Mouse (Mus musculus): ENCODE results near the gene Eif4g1.

Eif4g1 gene

DNA sequence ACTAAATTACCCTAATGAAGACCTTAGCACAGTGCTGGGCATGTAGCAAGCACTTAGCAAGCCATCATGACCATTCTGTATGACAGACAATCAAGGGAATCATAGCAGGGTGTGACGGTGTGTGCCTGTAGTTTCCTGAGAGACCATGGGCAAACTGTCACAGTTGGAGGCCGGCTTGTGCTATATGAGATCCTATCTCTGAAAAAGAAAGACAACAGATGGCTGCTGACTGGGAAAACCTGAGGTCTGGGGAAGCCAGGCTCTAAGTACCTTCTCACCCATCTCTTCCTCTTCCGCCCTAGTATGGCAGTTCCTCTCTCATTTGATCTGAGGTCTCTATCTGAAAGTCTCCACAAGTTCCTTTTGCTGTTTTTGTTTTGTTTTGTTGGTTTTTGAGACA lies 37.7 kb downstream of the Eif4g1 start:
- peak; percentile 70 for DNase-seq (ENCODE audit: low read depth, low spot score)

DNA sequence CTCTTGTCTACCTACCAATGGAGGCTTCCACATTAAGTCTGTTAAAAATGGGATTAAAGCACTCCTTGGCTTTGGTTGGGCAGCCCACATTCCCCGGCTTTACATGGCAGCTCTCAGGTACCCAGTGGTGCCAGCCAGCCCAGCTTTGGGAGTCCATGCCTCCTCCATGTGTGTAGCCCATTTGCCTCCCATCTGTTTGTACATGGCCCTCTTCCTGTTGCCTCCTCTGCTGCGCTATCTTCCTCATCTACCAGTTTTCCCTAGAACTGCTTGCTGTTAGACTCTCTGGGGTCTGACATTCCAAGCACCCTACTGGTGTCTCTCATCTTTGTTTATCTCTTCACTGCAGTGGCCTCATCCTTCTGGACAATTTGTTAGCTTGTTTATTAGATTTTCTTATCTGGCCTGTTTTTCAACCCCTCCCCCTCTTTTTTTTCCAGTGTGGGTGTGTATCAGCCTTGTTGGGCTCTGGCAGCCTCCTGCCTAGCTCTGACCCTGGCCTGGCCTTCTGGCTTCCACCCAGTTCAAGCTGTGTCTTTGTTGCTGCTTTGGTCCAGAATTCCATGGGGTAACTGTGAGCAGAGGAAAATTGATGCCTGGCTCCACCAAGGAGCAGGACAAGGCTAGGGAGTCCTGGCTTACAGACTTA lies 38.4 kb downstream of the Eif4g1 start:
- no peak for DNase-seq (ENCODE audit: low read depth, low spot score)

DNA sequence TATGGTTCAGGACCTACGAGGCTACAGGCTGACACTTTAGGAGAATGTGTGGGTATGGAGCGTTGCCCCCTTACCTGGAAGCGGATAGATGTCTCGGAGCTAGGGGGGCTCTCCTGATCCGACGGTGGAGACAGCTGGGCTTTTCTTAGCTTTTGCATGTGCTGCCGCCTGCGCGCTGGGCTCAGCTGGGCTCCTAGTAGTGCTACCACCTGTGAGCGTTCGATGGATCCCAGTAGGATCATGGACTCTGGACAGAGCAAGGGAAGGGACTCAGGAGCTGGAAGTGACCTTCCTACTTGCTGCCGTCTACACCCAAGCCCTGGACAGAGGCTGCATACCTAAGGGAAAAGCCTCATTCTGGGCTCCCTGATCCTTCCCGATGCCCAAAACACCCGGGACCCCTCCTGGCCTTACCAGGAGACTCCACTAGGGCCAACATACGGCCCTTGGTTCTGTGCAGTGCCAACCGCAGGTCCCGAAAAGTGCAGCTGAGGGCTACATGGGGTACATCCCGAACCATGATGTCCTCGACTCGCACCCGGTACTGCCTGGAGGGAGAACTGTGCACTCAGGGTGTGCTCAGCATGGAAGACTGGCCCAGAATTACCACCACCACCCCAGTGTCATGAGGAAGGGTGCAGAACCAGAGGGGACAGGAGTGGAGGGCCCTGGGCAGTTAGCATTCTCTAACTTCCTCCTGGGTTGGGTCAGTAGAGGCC lies 40.3 kb downstream of the Eif4g1 start:
- no peak for DNase-seq (ENCODE audit: low read depth, low spot score)

DNA sequence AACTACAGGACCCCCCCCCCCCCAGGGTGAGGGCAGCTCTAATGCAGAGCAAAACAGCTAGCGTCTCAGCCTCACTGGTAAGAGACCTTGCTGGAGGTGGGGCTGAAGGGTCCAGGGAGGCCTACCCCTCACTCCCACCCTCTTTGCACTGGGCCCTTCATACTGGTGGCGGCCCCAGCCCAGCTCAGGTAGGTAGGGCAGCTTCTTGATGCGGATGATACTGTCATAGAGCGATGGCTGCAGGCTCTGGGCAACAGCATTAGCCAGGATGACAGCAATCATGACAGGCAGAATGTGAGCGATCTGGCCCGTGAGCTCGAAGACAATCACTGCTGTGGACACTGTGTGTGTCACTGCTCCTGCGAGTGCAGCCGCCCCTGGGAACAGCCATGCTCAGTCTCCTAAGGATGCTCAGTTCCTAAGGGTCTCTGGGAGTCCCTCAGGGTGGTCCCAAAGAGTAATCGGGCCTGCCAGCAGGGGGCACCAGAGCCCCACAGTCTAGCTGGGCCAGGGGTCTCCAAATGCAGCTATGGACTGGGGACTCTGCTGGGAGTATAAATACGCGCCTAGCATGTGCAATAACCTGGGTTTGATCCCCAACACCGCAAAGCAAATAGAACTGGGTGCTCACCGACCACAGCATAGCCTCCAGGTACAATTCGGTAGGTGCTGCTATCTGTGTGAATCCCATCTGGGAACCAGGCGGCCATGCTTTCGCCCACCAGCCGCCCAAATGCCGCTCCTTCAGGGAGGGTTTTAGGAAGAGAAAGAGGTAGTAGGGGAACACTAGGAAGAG lies 41.0 kb downstream of the Eif4g1 start:
- no peak for DNase-seq (ENCODE audit: low read depth, low spot score)

DNA sequence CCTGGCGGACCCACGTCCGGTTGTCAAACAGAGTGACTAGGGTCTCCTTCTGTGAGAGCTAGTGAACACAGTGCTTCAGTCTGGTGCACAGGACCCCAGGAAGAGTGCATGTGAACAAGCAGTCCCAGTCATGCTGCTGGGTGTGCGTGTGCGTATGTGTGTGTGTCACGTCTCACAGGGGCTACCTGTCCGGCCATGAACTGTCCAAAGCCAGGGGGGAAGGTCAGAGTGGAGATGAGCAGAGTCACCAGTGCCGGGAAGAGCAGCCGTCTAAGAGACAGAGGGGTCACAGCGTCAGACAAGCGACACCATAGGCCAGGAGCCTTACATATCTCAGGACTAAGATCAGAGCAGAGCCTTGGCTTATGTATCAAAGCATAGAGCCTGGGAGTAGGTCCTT lies 42.3 kb downstream of the Eif4g1 start:
- DNase-seq (ENCODE audit: low read depth, low spot score): no peak

DNA sequence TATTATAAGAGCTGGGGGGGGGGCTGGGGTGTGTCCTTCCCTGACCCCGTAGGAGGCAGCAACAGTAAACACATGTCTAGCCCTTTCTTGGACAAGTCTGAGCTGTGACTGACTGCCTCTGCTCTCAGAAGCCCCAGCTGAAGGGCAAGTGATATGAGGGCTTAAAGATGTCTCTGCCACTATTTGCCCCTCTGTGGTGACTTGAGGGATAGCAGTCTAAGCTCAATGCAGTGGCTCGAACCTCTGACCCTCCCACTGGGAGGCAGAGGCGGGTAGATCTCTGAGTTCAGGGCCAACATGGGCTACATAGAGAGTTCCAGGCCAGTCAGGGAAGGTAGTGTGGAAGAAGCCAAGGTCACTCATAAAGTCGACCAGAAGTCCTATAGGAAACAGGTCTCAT lies 42.7 kb downstream of the Eif4g1 start:
- no peak for DNase-seq (ENCODE audit: low read depth, low spot score)

DNA sequence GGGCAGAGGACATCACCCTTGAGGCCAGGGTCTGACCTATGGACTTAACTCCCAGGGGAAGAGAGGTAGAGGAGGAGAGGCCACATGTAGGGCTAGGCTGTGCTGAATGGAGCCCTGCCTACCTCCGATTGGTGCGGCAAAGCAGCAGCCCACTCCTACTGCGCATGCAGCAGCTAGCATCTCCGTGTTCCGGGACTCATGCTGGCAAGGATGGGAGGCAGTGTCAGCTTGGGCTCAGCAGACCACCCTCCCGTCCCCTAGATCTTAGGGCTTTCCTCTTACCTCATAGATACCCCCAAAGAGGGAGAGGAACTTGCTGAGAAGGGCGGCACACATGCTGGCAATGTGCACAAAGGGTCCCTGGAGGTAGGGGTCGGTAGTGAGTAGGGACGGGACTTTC lies 44.1 kb downstream of the Eif4g1 start:
- no peak for DNase-seq (ENCODE audit: low read depth, low spot score)

DNA sequence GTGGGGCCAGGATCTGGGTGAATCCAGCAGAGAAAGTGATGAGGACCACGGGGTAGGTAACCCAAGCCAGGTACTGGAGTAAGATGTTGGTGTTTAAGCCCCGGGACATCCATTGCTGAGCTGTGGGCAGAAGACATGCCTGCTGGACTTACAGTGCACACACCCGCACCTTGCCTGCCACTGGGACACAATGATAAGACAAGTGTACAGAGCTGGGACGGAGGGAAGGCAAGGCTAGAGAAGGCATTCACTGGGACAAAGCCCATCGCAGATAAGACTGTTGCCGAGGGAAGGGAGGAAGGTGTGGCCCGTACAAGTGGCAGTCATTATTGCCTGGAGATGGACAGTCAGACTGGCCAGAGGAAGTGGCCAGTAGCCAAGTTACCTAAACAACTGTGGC lies 44.8 kb downstream of the Eif4g1 start:
- no peak for DNase-seq (ENCODE audit: low read depth, low spot score)

DNA sequence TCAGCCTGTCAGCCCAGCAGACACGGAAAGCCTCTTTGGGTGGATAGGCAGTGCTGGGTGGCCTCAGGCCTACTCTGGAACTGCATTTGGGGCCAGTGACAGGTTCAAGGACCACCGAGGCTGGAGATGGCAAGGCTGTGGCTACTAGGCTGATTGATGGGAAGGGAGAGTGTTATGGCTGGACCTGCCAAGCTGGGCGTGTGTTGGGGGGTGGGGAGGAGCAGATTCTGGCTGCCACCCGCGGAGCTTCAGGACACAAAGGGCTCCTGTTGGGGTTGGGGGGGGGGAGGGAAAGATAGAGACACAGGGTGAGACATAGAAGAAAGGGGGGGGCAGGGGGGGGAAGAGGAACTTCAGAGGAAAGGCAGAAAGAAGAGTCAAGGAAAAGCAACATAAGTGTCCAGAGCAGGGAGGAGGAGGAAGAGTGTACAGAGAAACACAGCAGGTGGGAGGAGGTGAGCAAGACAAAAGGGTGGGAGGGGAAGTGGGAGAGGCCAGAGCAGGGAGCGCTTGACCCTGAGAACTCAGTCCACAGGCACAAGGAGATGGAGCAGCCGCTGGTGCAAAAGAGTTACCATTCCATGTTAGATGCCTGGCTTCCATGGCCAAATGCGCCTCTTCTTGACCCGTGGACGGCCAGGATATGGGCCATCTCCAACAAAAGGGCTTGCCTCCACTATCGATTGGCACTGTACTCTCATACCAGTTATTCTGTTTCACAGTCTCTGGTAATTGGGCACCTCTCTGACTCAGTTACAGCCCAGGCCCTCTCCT lies 46.4 kb downstream of the Eif4g1 start:
- DNase-seq (ENCODE audit: low read depth, low spot score): no peak

DNA sequence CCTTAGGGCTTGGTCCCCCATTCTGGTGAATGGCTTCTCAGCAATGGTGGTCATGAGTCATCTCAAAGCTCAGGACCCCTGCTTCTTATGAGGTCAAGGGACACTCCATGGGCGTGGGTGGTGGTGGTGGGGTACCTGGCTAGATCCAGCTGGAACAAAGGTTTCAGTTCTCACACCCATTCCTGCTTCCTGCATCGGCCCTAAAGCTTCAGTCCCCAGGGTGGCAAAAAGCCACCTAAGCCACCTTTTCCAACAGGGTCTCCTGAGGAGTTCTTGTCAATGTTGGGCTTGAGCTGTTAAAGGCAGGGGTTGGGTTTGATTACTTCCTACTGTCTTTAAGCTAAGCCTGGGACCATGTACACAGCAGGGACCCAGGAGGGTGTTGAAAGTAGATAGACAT lies 47.0 kb downstream of the Eif4g1 start:
- no peak for DNase-seq (ENCODE audit: low read depth, low spot score)

DNA sequence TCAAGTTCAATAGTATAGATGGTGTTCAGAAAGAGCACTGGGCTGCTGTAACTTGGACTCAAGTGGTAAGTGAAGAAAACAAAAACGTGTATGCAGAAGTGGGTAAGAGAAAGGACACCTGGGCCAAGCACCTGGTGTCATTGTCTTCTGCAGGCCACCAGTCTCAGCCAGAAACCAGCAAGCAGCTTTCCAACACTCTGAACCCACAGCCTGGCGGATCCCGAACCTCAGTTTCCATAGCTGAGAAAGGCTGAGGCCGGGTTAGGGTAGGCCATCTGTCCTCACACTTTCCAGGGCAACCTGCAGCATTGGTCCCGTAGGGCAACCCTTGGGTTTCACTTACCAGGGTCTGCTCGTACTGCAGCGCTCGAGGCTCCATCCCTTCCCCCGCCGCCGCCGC lies 47.5 kb downstream of the Eif4g1 start:
- no peak for DNase-seq (ENCODE audit: low read depth, low spot score)

DNA sequence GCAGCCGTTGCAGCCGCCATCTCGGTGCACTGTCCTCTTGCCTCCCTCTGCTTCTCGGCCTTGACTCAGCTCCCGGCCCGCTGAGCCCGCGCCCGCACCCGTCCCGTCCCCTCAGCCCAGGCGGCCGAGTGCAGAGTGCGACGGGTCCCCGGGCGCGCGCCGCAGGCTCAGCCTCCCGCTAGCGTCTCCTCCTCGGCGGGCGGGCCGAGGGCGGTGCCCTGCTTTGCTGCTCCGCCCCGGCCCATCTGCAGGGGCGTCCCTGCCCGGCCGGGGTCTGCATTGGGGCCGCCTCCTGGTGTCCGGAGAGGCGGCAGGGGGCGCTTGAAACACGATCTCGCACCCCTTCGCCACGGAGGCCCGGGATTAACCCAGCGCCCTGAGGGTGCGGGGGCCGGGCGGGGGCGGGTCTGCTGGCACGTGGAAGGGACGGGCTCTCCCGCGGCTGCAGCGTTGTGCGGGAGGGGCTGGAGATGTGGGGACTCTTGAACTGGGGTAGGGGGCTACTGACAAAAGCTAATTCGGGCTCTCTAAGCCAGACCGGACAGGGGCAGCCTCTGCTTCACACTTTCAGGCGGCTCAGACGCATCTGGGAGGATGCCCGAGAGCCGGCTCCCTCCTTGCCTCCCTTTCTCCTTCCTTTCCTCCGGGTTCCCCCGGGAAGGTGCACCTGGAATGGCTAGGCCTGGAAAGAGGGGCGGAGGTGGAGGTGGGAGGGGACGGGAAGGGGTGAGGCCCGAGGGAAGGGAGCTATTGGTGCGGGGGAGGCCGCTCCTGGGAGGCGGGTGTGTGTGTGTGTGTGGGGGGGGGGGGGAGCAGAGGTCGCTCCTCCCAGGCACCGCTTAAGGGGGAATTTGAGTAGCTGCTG lies 48.1 kb downstream of the Eif4g1 start:
- DNase-seq (ENCODE audit: low read depth, low spot score): peak; percentile 86

DNA sequence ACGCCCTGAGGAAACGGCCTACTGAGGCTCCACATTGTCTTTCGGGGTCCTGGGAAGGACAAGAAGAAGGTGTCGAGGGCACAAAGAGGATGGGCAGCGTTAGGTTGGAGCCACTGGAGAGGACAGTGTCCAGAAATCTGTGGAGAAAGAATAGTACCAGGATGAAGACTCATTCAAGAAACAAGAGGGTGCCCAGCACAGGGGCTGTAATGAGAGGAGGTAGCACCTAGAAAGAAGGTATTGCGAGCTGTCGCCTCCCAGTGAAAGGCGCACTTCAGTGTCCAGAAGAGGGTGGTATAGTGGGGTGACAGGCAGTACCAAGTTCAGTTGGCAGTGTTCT lies 48.7 kb downstream of the Eif4g1 start:
- no peak for DNase-seq (ENCODE audit: low read depth, low spot score)

DNA sequence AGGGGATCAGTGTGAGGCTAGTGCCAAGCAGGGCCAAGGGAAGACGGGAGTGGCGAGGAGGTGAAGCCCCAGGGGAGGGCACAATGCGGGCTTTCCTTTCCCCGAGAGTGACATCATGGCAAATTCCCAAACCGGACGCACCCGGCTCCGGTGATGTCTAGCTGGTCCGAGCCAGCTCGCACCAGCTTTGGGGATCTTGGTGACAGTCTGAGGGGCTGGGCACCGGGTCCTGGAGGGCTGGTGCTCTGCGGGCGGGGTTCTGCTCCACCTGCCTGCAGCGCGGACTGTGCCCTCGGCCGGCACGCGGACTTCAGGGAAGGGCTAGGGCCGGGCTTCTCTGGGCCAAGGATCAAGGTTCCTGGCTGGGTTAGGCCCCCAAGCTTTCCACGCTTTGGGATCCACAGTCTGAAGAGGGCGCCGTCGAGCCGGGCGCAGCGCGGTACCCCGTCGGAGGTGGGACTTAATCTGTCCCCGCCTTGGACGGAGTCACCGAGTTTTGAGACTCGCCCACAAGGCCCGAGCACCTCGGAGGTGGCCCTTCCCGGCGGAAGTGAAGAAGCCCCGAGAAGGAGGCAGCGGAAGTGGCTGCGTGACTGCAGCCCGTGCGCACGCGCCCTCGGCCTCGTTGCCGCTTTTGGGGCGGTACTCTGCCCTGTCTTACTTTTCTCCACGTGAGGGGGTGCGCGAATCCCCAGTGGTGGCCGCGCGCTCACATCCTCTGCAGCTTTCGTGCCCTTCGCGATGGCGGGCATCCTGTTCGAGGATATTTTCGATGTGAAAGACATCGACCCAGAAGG lies 49.3 kb downstream of the Eif4g1 start, which contains the start of the genes Polr2h and Clcn2:
TSS of gene Polr2h (plus strand) at position 485 of the 797 bp plus-strand sequence.
TSS of gene Clcn2 (minus strand) at position 566 of the 797 bp plus-strand sequence.
- DNase-seq (ENCODE audit: low read depth, low spot score): peak; percentile 99

DNA sequence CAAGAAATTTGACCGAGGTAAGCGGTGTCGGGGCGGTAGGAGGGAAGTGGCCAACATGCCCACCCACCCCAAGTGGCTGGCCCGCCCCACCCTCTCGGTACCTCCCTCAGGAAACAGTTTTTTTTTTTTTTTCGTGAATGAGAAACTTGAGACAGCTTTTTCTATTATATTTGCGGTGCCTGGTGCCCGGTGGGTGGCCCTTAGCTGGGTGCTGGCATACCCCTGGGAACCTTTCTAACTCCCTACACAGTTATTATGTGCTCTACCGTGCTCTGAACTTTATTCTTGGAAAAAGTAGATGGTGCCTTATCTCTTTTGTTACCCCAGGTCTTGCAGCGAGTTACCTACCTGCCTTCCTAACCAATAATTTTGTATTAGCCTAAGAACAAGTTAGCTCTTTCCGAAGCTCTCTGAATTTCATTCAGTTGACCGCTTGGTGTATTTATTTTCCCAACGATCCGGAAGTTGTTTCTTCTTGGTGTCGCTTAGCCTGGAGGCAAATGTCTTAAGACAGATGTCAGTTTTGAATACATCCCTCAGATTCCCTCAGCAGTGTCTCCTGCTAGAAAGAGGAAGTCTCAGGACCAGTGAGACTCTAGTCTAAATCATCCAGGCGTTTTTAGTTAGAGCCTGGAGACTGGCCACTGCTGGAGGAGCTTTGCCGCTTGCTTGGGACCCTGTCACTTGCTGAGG lies 50.0 kb downstream of the Eif4g1 start:
- no peak for DNase-seq (ENCODE audit: low read depth, low spot score)

DNA sequence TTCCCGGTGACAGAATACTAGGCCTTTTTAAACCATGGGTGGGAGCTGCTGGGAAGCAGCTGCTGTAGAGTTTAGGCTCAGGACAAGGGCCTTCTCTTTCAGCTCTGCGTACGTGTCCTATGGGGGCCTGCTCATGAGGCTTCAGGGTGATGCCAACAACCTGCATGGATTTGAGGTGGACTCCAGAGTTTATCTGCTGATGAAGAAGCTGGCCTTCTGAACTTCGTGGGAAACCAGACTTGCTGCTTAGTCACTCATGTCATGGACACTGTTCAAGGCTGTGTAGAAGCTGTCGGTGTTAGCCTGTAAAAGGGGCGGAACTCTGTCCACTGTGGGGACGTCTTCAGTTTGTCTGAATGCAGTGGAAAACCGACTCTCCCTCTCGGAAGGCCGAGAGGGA lies 53.7 kb downstream of the Eif4g1 start:
- DNase-seq (ENCODE audit: low read depth, low spot score): no peak

DNA sequence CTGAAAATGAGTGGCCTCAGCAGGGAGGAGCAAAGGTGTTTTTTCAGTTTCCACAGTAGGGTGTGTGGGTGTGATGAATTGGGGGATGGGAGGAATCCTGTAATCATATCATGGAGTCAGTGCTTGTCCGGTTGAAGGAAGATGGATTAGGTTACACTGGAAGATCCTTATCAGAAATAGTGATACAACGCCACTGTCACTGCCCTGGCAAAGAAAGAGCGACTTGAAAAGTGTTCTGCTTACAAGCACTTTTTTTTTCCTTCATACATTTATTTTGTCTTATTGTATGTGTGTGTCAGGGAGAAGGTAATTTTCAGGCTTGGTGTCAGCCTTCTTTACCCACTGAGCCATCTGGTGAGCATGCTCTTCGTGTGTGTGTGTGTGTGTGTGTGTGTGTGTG lies 54.6 kb downstream of the Eif4g1 start:
- DNase-seq (ENCODE audit: low read depth, low spot score): no peak

DNA sequence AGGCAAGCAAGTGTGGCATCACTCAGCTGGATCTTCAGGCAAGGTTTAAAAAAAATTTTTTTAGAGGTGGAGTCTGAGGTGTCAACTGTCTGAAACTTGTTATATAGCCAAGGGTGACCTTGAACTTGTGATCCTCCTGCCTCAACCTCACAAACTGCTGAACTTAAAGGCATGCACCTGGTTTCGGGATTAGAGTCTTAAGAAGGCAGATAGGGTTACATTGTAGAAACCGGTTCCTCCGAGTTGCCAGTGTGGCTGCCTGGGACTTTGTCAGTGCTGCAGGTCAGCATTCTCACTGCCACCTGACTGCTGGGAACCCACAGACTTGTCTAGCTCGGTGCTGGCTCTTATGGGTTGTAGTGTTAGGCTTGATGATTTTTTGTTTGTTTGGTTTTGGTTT lies 55.1 kb downstream of the Eif4g1 start:
- DNase-seq (ENCODE audit: low read depth, low spot score): no peak

DNA sequence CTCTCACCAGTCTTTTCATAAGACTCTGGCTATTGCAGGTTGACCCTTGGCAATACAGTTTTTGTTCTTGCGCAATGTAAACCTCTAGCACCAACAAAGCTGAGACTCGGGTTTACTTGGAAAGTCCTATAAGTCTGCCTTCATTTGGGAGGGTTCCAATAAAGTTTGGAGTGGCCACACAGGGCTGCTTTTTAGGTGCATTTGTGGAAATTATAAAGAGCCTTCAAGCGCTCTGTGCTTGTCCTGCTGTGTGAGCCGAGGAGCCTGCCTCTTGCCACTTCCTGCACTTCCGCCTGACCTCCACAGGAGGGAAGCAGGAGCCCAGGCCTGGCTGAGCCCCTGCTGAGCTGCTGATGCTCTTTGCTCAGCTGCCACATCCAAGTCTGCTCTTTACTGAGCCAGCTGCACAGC lies 56.2 kb downstream of the Eif4g1 start:
- DNase-seq (ENCODE audit: low read depth, low spot score): peak; percentile 75

DNA sequence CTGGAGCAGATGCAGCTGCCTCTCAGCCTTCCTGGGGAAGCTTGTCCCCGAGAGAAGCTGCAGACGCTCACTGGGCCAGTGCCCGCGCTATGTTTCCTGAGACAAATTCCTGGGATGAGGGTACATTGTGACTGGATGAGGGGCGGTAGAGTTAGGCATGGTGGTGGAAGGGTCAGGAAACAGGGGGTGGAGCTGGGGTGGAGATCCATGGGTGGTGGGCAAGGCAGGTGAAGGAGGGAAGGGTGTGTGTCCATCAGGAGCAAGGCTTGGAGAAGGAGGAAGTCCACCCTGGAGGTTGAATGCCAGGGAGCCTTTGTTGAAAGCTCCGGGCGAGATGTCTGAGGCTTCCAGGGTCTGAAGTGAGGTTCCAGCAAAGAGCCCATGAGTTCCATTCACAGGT lies 57.2 kb downstream of the Eif4g1 start:
- DNase-seq (ENCODE audit: low read depth, low spot score): no peak

Data from brain, adult 2 months (tissue).